Mouse (Mus musculus): Measurements from ENCODE around the gene Map9.
"Not testable (repeated sequence)": the region's sequence is repeated elsewhere in the genome, so short reads cannot be mapped to it uniquely, and the experiment has no call there.

Map9 gene

GRCm38 (mm10) chr3:82412397-82412796 is 54.6 kb downstream of the Map9 start:
- no peak for DNase-seq (ENCODE audit: low spot score)

GRCm38 (mm10) chr3:82417958-82418357 is 60.1 kb downstream of the Map9 start:
- no peak for DNase-seq (ENCODE audit: low spot score)

GRCm38 (mm10) chr3:82435351-82435750 is 77.5 kb downstream of the Map9 start:
- DNase-seq (ENCODE audit: low spot score) = no peak

- DNase-seq (ENCODE audit: low spot score) = no peak
These were observed 83.1 kb downstream of the Map9 start for GRCm38 (mm10) chr3:82440976-82441375.

- DNase-seq (ENCODE audit: low spot score) = not testable (repeated sequence)
These were observed 83.8 kb downstream of the Map9 start for GRCm38 (mm10) chr3:82441601-82442000.

Data from urinary bladder, postnatal 10 days (tissue).